Mouse (Mus musculus): ENCODE measurements around the gene Zfp109. TPM values are rescaled to one million over a fixed set of nuclear protein-coding genes. Genes with fewer than 3 reads are reported as not detected.

Zfp109 gene
- total RNA-seq, 2 experiments from 2014 or later, result 1.0 to 1.5 TPM

- ATAC-seq (ENCODE audit: poor library complexity, severe bottlenecking), result no peak
These were observed 29.0 kb downstream of the Zfp109 start for GRCm38 (mm10) chr7:24208282-24208886.

GRCm38 (mm10) chr7:24207488-24208261, 29.7 kb downstream of the Zfp109 start:
- peak; percentile 89 for ATAC-seq (ENCODE audit: poor library complexity, severe bottlenecking)

DNA sequence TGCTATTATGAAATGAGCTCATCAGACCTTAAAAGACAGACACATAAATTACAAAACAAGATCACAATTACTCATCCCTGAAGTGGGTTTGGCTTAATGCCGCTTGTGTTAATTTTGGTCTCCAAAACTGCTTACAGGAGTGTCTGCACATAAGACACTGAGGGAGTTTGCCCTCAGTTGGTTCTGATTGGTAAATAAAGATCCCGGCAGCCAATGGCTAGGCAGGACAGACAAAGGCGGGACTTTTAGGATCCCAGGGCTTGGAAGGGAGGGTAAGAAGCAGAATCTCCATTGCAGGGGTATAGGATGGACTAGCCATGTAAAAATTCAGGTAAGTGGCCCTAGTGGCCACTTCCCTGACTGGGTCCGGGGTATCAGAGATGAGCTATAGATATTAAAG, 40.4 kb downstream of the Zfp109 start:
- ATAC-seq (ENCODE audit: poor library complexity, severe bottlenecking), result no peak

DNA sequence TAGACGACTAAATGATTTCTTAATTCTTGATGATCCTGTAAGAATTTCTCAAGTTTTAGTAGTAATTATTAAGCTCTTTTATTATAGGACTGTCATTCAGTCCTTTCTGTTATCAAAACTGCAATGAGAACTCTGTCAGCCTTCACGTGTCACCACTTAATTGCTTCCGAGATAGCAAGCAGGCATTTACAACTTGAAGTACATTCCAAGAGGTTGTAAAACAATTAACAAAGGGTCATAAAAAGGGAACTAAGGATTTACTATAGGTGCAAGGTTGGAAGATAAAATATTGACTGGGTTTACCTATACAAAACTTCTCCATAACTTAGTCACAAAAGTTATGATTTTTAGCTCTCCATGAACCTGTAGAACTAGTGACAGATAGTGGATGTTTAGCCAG, 44.2 kb downstream of the Zfp109 start:
- no peak for ATAC-seq (ENCODE audit: poor library complexity, severe bottlenecking)

DNA sequence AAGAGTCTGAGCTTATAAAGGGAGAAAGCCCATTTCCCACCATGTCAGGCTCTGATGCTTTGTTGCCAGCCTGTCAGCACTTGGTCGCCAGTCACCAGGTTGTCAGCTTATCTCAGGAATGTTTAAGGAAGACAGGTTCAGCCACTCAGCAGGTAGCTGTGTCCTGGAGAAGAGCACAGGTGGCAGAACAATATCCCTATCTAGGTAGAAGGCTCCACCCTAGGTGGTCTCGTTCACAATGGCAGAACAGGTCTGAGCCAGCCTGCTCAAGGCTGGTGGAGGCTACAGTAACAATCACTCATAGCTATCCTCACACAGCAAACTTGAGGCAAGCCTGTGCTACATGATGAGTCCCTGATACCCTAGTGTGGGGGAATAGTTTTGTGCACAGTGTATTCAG, 46.0 kb downstream of the Zfp109 start:
- no peak for ATAC-seq (ENCODE audit: poor library complexity, severe bottlenecking)

GRCm38 (mm10) chr7:24189571-24189944, 47.8 kb downstream of the Zfp109 start:
- ATAC-seq (ENCODE audit: poor library complexity, severe bottlenecking), result peak; percentile 47

DNA sequence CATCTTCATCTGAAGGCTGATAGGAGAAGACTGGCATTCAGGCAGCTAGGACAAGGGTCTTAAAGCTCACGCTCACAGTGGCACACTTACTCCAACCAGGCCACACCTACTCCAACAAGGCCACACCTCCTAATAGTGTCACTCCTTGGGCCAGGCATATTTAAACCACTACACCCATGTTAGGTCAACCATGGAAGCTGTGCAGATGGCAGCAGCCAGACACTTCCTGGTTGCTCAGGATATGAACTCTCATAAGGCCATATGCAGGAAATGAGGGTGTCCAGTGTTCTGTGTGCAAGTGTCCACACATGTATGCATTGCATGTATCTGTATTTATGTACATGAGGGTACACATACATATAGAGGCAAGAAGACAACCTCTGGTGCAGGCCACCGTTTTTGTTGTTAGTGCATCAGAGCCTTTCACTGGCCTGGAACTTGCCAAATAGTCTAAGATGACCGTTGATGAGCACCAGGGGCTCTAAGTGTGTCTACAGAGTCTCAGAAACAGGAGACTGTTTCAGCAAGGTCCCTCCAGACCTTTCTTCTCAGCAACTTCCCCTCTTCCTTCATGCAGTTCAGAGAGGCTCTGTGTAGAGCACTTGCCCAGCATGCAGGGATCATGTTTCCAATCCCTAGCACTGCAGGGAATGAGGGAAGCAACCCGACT, 48.3 kb downstream of the Zfp109 start:
- ATAC-seq (ENCODE audit: poor library complexity, severe bottlenecking), result peak; percentile 21; the same call in 1 of the 2 replicates

DNA sequence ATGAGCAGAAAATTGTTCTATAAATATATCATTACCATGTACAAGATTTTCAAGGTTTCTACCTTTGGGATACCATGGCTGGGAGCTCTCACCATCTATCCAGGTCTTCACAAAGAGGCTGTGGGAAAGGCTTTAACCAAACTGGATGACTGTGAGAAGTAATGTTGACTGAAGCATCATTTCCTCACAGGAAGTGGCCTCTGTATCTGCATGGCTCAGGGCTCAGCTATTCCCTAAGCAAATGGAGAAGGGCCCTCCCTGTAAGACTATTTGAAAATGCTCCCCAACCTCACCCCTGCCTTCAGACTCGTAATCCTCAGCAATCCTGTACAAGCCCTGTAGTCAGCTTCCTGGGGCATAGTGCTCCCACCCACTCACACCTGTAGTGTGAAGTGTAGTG, 49.7 kb downstream of the Zfp109 start:
- ATAC-seq (ENCODE audit: poor library complexity, severe bottlenecking), result no peak

Other genes starting within 250 kb of the Zfp109 start
- gene V1rd19, start 235.9 kb downstream of the Zfp109 start, total RNA-seq (2015), result not detected in 2 replicates
- gene V1rd19, start 235.9 kb downstream of the Zfp109 start, total RNA-seq (2017), result not detected in 2 replicates
- not detected in 2 replicates for gene Vmn1r183, start 184.3 kb downstream of the Zfp109 start, total RNA-seq (2015)
- gene Vmn1r183, start 184.3 kb downstream of the Zfp109 start, total RNA-seq (2017), result not detected in 2 replicates
- 14.0 and 14.8 TPM in 2 replicates for gene Zfp180, start 155.6 kb downstream of the Zfp109 start, total RNA-seq (2015)
- 15.7 and 18.7 TPM in 2 replicates for gene Zfp180, start 155.6 kb downstream of the Zfp109 start, total RNA-seq (2017)
- 0.60 and 0.89 TPM in 2 replicates for gene Zfp112, start 125.2 kb downstream of the Zfp109 start, total RNA-seq (2015)
- gene Zfp112, start 125.2 kb downstream of the Zfp109 start, total RNA-seq (2017), result 0.29 and 0.81 TPM in 2 replicates
- gene Zfp235, start 103.4 kb downstream of the Zfp109 start, total RNA-seq (2015), result 4.5 and 8.1 TPM in 2 replicates
- 3.7 and 4.7 TPM in 2 replicates for gene Zfp235, start 103.4 kb downstream of the Zfp109 start, total RNA-seq (2017)
- gene Zfp114, start 62.5 kb downstream of the Zfp109 start, total RNA-seq (2015), result 0.71 and 0.80 TPM in 2 replicates
- gene Zfp114, start 62.5 kb downstream of the Zfp109 start, total RNA-seq (2017), result 0.11 and 0.65 TPM in 2 replicates
- 6.0 and 6.8 TPM in 2 replicates for gene Zfp111, start 26.1 kb downstream of the Zfp109 start, total RNA-seq (2015)
- gene Zfp111, start 26.1 kb downstream of the Zfp109 start, total RNA-seq (2017), result 6.8 and 8.9 TPM in 2 replicates
- 0.56 and 0.93 TPM in 2 replicates for gene Zfp108, start 17.2 kb upstream of the Zfp109 start, total RNA-seq (2015)
- 0.51 and 0.65 TPM in 2 replicates for gene Zfp108, start 17.2 kb upstream of the Zfp109 start, total RNA-seq (2017)
- gene Zfp93, start 32.9 kb upstream of the Zfp109 start, total RNA-seq (2015), result 0.36 TPM in 1 of 2 replicates, not detected in the other
- 0.08 and 0.26 TPM in 2 replicates for gene Zfp93, start 32.9 kb upstream of the Zfp109 start, total RNA-seq (2017)
- gene Zfp61, start 63.7 kb upstream of the Zfp109 start, total RNA-seq (2015), result 4.2 and 4.9 TPM in 2 replicates
- 10.6 and 12.7 TPM in 2 replicates for gene Zfp61, start 63.7 kb upstream of the Zfp109 start, total RNA-seq (2017)
- gene Zfp94, start 79.1 kb upstream of the Zfp109 start, total RNA-seq (2015), result 0.49 and 1.6 TPM in 2 replicates
- gene Zfp94, start 79.1 kb upstream of the Zfp109 start, total RNA-seq (2017), result 0.94 and 0.95 TPM in 2 replicates
- gene Tescl, start 96.4 kb upstream of the Zfp109 start, total RNA-seq (2015), result not detected in 2 replicates
- gene Tescl, start 96.4 kb upstream of the Zfp109 start, total RNA-seq (2017), result not detected in 2 replicates
- not detected in 2 replicates for gene Lypd5, start 111.6 kb upstream of the Zfp109 start, total RNA-seq (2015)
- gene Lypd5, start 111.6 kb upstream of the Zfp109 start, total RNA-seq (2017), result not detected in 2 replicates
- 5.9 and 7.6 TPM in 2 replicates for gene Kcnn4, start 132.7 kb upstream of the Zfp109 start, total RNA-seq (2015)
- 14.2 and 17.0 TPM in 2 replicates for gene Kcnn4, start 132.7 kb upstream of the Zfp109 start, total RNA-seq (2017)
- gene Smg9, start 162.1 kb upstream of the Zfp109 start, total RNA-seq (2015), result 21.6 and 22.3 TPM in 2 replicates
- gene Smg9, start 162.1 kb upstream of the Zfp109 start, total RNA-seq (2017), result 16.7 and 30.3 TPM in 2 replicates
- gene Irgc1, start 214.7 kb upstream of the Zfp109 start, total RNA-seq (2015), result 0.74 and 1.8 TPM in 2 replicates
- gene Irgc1, start 214.7 kb upstream of the Zfp109 start, total RNA-seq (2017), result 0.66 and 0.94 TPM in 2 replicates
- 100 and 110 TPM in 2 replicates for gene Plaur, start 224.9 kb upstream of the Zfp109 start, total RNA-seq (2015)
- 96.3 and 124 TPM in 2 replicates for gene Plaur, start 224.9 kb upstream of the Zfp109 start, total RNA-seq (2017)
- not detected in 2 replicates for gene Cadm4, start 244.5 kb upstream of the Zfp109 start, total RNA-seq (2015)
- not detected in 2 replicates for gene Cadm4, start 244.5 kb upstream of the Zfp109 start, total RNA-seq (2017)